In the genomic region with DNA sequence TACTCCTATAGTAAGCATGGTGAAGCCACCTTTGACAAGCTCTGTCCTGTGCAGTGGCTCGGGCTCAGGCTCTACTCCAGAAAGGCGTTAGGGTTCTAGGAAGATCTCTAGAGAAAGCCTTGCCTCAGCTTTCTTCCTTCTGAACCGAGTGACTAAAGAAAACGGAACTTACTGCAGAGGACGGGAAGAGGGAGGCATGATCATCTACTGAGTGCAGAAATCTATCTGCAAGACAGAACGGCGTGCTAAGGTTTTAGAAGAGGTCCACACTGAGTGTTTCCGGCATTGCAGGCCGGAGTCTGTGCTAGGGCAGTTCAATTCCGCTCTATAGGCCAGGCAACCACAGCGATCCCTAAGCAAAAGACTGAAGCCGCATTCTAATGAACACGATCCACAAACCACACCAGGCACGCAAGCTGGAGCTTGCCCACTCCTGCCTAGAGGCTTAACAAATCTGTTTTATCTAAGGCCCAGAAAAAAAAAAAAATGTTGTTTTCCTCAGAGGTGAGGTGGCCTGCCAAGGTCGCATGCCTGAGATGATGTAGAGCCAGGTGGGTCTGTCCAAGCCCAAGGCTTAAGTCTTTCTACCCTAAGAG, we compare ENCODE assay signal across 11 mouse cellular contexts.
DNase-seq lines count a peak whose midpoint lies in the region; ATAC-seq and TF ChIP-seq lines count a peak whose summit lies in the region.
"Had no signal": no experiment of that assay in that cellular context is flagged by ENCODE, and none has a peak within 500 bp of the region (broad histone marks: within the 10 kb centered on the region; RNA-seq: fewer than 3 reads in every experiment).

No protein-coding gene starts in this region.

- DNase-seq in frontal cortex, postnatal 25 days (ENCODE audit: low spot score in 2 of 2) = no peak
- DNase-seq in kidney, adult 11 months = no peak
- DNase-seq in spleen, postnatal 4 days (ENCODE audit: low spot score in 2 of 2) = no peak
- DNase-seq in adrenal gland, adult 8-10 months = no peak
- DNase-seq: embryo, embryonic 11 days had no signal

- ATAC-seq in frontal cortex, adult (ENCODE audit: low TSS enrichment) = peak; percentile 45
- ATAC-seq in kidney, embryonic 16.5 days (ENCODE audit: low FRiP score, low TSS enrichment) = peak; percentile 35
- ATAC-seq in granulocyte monocyte progenitor cell, adult 5-6 weeks (replicated peaks; ENCODE audit: poor library complexity, severe bottlenecking) = peak; percentile 58

- no peaks in the 10 kb centered on the region for H3K27me3 ChIP-seq in kidney, embryonic 16.5 days (ENCODE audit: insufficient read depth, low read length)
- H3K27me3 ChIP-seq in E14TG2a.4 (ENCODE audit: insufficient read depth, low read length) = no peaks in the 10 kb centered on the region
- H3K27me3 ChIP-seq: limb, embryonic 13.5 days; midbrain, embryonic 12.5 days had no signal

- no peak overlapping the region for H3K4me3 ChIP-seq in kidney, embryonic 16.5 days (ENCODE audit: low read length)
- H3K4me3 ChIP-seq in E14TG2a.4 (replicated peaks; ENCODE audit: low read length) = peak overlapping the region; percentile 29
- H3K4me3 ChIP-seq: limb, embryonic 13.5 days; midbrain, embryonic 12.5 days had no signal

- H3K4me2 ChIP-seq in kidney, embryonic 16.5 days (replicated peaks; ENCODE audit: low read depth, low read length) = peak overlapping the region; percentile 41; the same call in 1 of the 2 replicates
- H3K4me2 ChIP-seq: limb, embryonic 13.5 days; midbrain, embryonic 12.5 days had no signal

- H3K4me1 ChIP-seq in kidney, embryonic 16.5 days (ENCODE audit: insufficient read depth, low read length) = peaks cover 26% of the 10 kb centered on the region
- peaks cover 34% of the 10 kb centered on the region for H3K4me1 ChIP-seq in E14TG2a.4 (replicated peaks; ENCODE audit: low read depth, low read length)

- no peaks in the 10 kb centered on the region for H3K36me3 ChIP-seq in kidney, embryonic 16.5 days (ENCODE audit: insufficient read depth, low read length)
- H3K36me3 ChIP-seq in E14TG2a.4 (ENCODE audit: insufficient read depth, low read length) = no peaks in the 10 kb centered on the region
- H3K36me3 ChIP-seq: limb, embryonic 13.5 days; midbrain, embryonic 12.5 days had no signal

- no peak for TF ChIP-seq CTCF in E14TG2a.4 (conservative IDR thresholded peaks at IDR 0.05; ENCODE audit: low read length)

- H3K27ac ChIP-seq in kidney, embryonic 16.5 days (ENCODE audit: low read length) = peak overlapping the region; percentile 80
- H3K27ac ChIP-seq: limb, embryonic 13.5 days; midbrain, embryonic 12.5 days had no signal

- WGBS in kidney, embryonic 16.5 days = 69% methylated on average over 15 of the region's 15 CpGs

- H3K9ac ChIP-seq in kidney, embryonic 16.5 days (replicated peaks; ENCODE audit: low read length) = no peak overlapping the region
- H3K9ac ChIP-seq: limb, embryonic 13.5 days; midbrain, embryonic 12.5 days had no signal

- H3K9me3 ChIP-seq in kidney, embryonic 16.5 days (ENCODE audit: low read length) = no peaks in the 10 kb centered on the region
- no peaks in the 10 kb centered on the region for H3K9me3 ChIP-seq in E14TG2a.4 (ENCODE audit: low read length)
- H3K9me3 ChIP-seq: limb, embryonic 13.5 days; midbrain, embryonic 12.5 days had no signal
